Mouse (Mus musculus): ENCODE results near the gene Kctd10. TPM values are rescaled to one million over a fixed set of nuclear protein-coding genes. Genes with fewer than 3 reads are reported as not detected.

The Kctd10 gene
- polyA plus RNA-seq, 2 experiments = 89.4 to 103 TPM

DNA sequence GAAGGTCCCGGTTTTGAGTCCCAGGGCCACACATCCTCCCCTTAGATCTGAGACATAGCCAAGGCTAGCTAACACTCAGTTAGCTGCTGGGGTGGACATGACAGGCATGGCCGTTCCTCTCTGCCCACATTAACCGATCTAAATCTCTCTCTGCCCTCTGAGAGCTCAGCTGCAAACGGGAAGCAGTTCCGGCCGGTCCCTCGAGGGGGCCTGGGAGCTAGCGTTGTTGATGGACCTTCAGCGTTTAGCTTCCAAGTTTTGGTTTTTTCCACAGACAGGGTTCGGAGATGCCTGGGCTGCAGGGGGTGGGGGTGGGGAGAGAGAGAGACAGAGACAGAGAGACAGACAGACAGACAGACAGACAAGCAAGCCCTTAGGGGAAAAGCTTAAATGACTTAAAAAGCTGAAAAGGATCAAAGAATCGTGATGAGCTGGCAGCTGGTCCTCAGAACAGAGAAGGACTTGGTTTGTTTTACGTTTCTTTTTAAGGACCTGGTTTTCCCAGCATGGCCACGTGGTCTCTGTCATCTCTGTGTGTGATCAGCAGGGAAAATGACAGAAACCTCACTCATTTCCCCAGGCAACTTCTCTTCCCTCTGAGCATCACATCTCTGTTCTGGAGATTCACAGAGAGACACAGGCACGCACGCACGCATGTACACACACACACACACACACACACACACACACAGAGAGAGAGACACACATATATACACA is 56.4 kb downstream of the Kctd10 start:
- no peak overlapping the region for H3K4me3 ChIP-seq (replicated peaks; ENCODE audit: low read length)
- DNase-seq (ENCODE audit: low spot score) = peak; percentile 26
- H3K27ac ChIP-seq (replicated peaks; ENCODE audit: low read depth, low read length) = no peak overlapping the region
- no peaks in the 10 kb centered on the region for H3K9me3 ChIP-seq (ENCODE audit: control insufficient read depth, low read length)
- 20% methylated on average over 16 of the region's 16 CpGs for WGBS
- H3K9ac ChIP-seq (ENCODE audit: low read depth, low read length, severe bottlenecking) = 0 out of 2 replicates have a peak overlapping the region, but pooled peaks have one; percentile 1
- no peak for ATAC-seq (ENCODE audit: low FRiP score, low read depth)
- H3K36me3 ChIP-seq (ENCODE audit: control insufficient read depth, insufficient read depth, low read length) = no peaks in the 10 kb centered on the region
- no peak overlapping the region for H3K4me2 ChIP-seq (replicated peaks; ENCODE audit: low read depth, low read length, severe bottlenecking)
- no peaks in the 10 kb centered on the region for H3K27me3 ChIP-seq (ENCODE audit: control insufficient read depth, insufficient read depth, low read length)
- no peaks in the 10 kb centered on the region for H3K4me1 ChIP-seq (ENCODE audit: control insufficient read depth, insufficient read depth, low read length)
- TF ChIP-seq POLR2A (IDR thresholded peaks at IDR 0.05; ENCODE audit: borderline replicate concordance, extremely low read depth, insufficient read depth, insufficient read length) = no peak

DNA sequence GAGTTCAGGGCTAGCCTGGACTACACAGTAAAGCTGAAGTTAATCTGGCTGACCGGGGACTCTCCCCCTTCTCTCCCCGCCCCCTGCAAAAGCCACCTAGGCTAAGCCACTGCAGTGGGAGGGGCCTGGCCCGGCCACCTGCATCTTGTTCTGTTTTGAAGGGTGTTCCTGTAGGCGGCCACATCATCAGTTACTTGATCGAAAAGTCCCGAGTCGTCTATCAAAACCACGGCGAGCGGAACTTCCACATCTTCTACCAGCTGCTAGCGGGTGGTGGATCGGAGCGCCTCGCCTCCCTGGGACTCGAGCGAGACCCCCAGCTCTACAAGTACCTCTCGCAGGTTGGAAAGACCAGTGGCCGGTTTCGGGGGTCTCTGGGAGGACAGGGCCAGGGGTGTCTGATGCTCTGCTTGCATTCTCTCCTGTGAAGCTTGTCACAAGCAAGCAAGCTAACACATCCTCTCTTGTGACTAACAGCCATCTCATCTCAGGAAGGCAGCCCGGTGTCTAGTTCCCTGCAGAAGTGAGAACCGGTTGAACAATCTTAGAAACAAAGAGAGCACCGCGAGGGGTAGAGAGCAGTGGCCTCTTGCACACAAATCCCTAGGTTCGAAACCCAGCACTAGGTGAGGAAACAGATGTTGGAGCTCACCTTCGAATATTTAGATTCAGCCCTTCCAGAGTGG is 57.1 kb downstream of the Kctd10 start:
- H3K27me3 ChIP-seq (ENCODE audit: control insufficient read depth, insufficient read depth, low read length) = no peaks in the 10 kb centered on the region
- 63% methylated on average over 25 of the region's 25 CpGs for WGBS
- H3K9ac ChIP-seq (ENCODE audit: low read depth, low read length, severe bottlenecking) = 0 out of 2 replicates have a peak overlapping the region, but pooled peaks have one; percentile 1
- no peak overlapping the region for H3K4me2 ChIP-seq (replicated peaks; ENCODE audit: low read depth, low read length, severe bottlenecking)
- H3K4me3 ChIP-seq (replicated peaks; ENCODE audit: low read length) = no peak overlapping the region
- H3K9me3 ChIP-seq (ENCODE audit: control insufficient read depth, low read length) = no peaks in the 10 kb centered on the region
- TF ChIP-seq POLR2A (IDR thresholded peaks at IDR 0.05; ENCODE audit: borderline replicate concordance, extremely low read depth, insufficient read depth, insufficient read length) = no peak
- no peak overlapping the region for H3K27ac ChIP-seq (replicated peaks; ENCODE audit: low read depth, low read length)
- no peaks in the 10 kb centered on the region for H3K36me3 ChIP-seq (ENCODE audit: control insufficient read depth, insufficient read depth, low read length)
- DNase-seq (ENCODE audit: low spot score) (no peak), ATAC-seq (ENCODE audit: low FRiP score, low read depth) (no peak)
- no peaks in the 10 kb centered on the region for H3K4me1 ChIP-seq (ENCODE audit: control insufficient read depth, insufficient read depth, low read length)

Small RNA genes lying within 50 kb of the gene (microRNA-seq; reads per million reads assigned to microRNA genes)
- gene Mir7027 = not detected

Other genes starting within 250 kb of the Kctd10 start
- gene Acacb, start 234.0 kb downstream of the Kctd10 start, polyA plus RNA-seq (2012; rRNA removed) = 4.9 and 6.0 TPM in 2 replicates
- 2.7 and 3.7 TPM in 2 replicates for gene Acacb, start 234.0 kb downstream of the Kctd10 start, polyA plus RNA-seq (2014; fragmentation: Nextera tagmentation; extraction: Ambion mirVana)
- 0.09 and 0.13 TPM in 2 replicates for gene Foxn4, start 106.7 kb downstream of the Kctd10 start, polyA plus RNA-seq (2012; rRNA removed)
- gene Foxn4, start 106.7 kb downstream of the Kctd10 start, polyA plus RNA-seq (2014; fragmentation: Nextera tagmentation; extraction: Ambion mirVana) = not detected in 2 replicates
- 1.6 TPM in 2 replicates for gene Myo1h, start 91.3 kb downstream of the Kctd10 start, polyA plus RNA-seq (2012; rRNA removed)
- 2.2 and 2.4 TPM in 2 replicates for gene Myo1h, start 91.3 kb downstream of the Kctd10 start, polyA plus RNA-seq (2014; fragmentation: Nextera tagmentation; extraction: Ambion mirVana)
- gene Ube3b, start 99 bp upstream of the Kctd10 start, polyA plus RNA-seq (2012; rRNA removed) = 57.6 and 78.4 TPM in 2 replicates
- 51.2 and 56.4 TPM in 2 replicates for gene Ube3b, start 99 bp upstream of the Kctd10 start, polyA plus RNA-seq (2014; fragmentation: Nextera tagmentation; extraction: Ambion mirVana)
- 41.3 and 41.6 TPM in 2 replicates for gene Mmab, start 63.6 kb upstream of the Kctd10 start, polyA plus RNA-seq (2012; rRNA removed)
- 29.4 and 30.4 TPM in 2 replicates for gene Mmab, start 63.6 kb upstream of the Kctd10 start, polyA plus RNA-seq (2014; fragmentation: Nextera tagmentation; extraction: Ambion mirVana)
- 48.8 and 59.1 TPM in 2 replicates for gene Mvk, start 63.8 kb upstream of the Kctd10 start, polyA plus RNA-seq (2012; rRNA removed)
- 55.2 and 57.0 TPM in 2 replicates for gene Mvk, start 63.8 kb upstream of the Kctd10 start, polyA plus RNA-seq (2014; fragmentation: Nextera tagmentation; extraction: Ambion mirVana)
- 1.5 and 2.2 TPM in 2 replicates for gene Fam222a, start 187.5 kb upstream of the Kctd10 start, polyA plus RNA-seq (2012; rRNA removed)
- gene Fam222a, start 187.5 kb upstream of the Kctd10 start, polyA plus RNA-seq (2014; fragmentation: Nextera tagmentation; extraction: Ambion mirVana) = 0.86 and 1.1 TPM in 2 replicates

Data from limb, embryonic 14.5 days (tissue).